Mouse (Mus musculus) thymus, adult 18-20 months (tissue): ENCODE data around the gene Angel2.
"Not testable (repeated sequence)": the region's sequence is repeated elsewhere in the genome, so short reads cannot be mapped to it uniquely, and the experiment has no call there.

Experiments used
- DNase-seq, 2 experiments: peaks; one replicate each; pipeline ENCODE4 v3.0.0; 2022; ENCODE audit warnings: mixed read lengths in 2 of 2

The Angel2 gene

GRCm38 (mm10) chr1:190924812-190925211 is at the start of gene Angel2:
Angel2 (plus strand) TSS chr1:190925112.
- not testable (repeated sequence) for DNase-seq

- no peak for DNase-seq
Measured at GRCm38 (mm10) chr1:190875751-190876150, 49.2 kb upstream of the Angel2 start.

GRCm38 (mm10) chr1:190880638-190881037 is 44.3 kb upstream of the Angel2 start:
- no peak for DNase-seq

GRCm38 (mm10) chr1:190881422-190881821 is 43.5 kb upstream of the Angel2 start:
- no peak for DNase-seq

GRCm38 (mm10) chr1:190886014-190886413 is 38.9 kb upstream of the Angel2 start:
- DNase-seq, result no peak

GRCm38 (mm10) chr1:190888031-190888430 is 36.9 kb upstream of the Angel2 start:
- no peak for DNase-seq

- DNase-seq, result no peak
Measured at GRCm38 (mm10) chr1:190888646-190889045, 36.3 kb upstream of the Angel2 start.

GRCm38 (mm10) chr1:190893559-190894167 is 31.2 kb upstream of the Angel2 start:
- DNase-seq, result no peak

- no peak for DNase-seq
Measured at GRCm38 (mm10) chr1:190898186-190898585, 26.7 kb upstream of the Angel2 start.

- DNase-seq, result no peak
Measured at GRCm38 (mm10) chr1:190898899-190899575, 25.9 kb upstream of the Angel2 start.

- no peak for DNase-seq
Measured at GRCm38 (mm10) chr1:190901082-190901481, 23.8 kb upstream of the Angel2 start.

- no peak for DNase-seq
Measured at GRCm38 (mm10) chr1:190904136-190904535, 20.8 kb upstream of the Angel2 start.

GRCm38 (mm10) chr1:190904714-190905113 is 20.2 kb upstream of the Angel2 start:
- DNase-seq, result no peak

GRCm38 (mm10) chr1:190910836-190911235 is 14.1 kb upstream of the Angel2 start:
- DNase-seq, result no peak

- DNase-seq, result peak; percentile 38 to 39
Measured at GRCm38 (mm10) chr1:190911415-190912123, 13.3 kb upstream of the Angel2 start, which contains the start of gene Rps6kc1. Rps6kc1 (minus strand) TSS chr1:190911770.

- DNase-seq, result no peak
Measured at GRCm38 (mm10) chr1:190912623-190913022, 12.3 kb upstream of the Angel2 start.

- DNase-seq, result no peak
Measured at GRCm38 (mm10) chr1:190918938-190919337, 6.0 kb upstream of the Angel2 start.

GRCm38 (mm10) chr1:190919725-190920469 is 5.0 kb upstream of the Angel2 start:
- no peak for DNase-seq

GRCm38 (mm10) chr1:190927311-190927710 is 2.4 kb downstream of the Angel2 start:
- no peak for DNase-seq

- DNase-seq, result no peak
Measured at GRCm38 (mm10) chr1:190927751-190928369, 2.9 kb downstream of the Angel2 start.

- peak; percentile 97 to 98 for DNase-seq
Measured at GRCm38 (mm10) chr1:190928370-190929009, 3.6 kb downstream of the Angel2 start.
